Mouse (Mus musculus): Measurements from ENCODE around the gene Scrn3. TPM values are rescaled to one million over a fixed set of nuclear protein-coding genes. Genes with fewer than 3 reads are reported as not detected.

Scrn3 gene
- polyA plus RNA-seq, 1 experiment from 2014 or later, result 13.4 TPM

DNA sequence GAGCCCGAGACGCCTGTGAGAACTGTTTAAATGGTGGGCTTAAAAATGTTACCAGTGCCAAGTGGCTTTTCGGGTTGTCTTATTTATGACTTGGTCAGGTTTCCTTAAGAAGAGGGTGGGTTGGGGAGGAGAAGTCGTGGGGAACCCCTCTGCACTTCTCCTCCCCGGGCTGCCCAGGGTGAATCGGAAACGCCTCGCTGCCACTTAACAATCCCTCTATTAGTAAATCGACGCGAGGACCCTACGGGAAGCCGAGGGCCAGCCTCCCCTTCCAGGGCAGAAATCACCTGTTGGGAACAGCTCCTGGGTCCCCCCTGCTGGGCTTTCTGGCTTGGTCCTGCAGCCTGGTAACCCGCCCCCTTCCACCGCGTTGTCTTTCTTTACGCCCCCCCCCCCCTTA, 42.7 kb upstream of the Scrn3 start:
- Histone ChIP-seq H3K9me3 (replicated peaks) (no peaks in the 10 kb centered on the region), H3K4me2 (no peak overlapping the region), H3K9ac (no peak overlapping the region), H3K4me3 (no peak overlapping the region), H3K36me3 (no peaks in the 10 kb centered on the region), H3K4me1 (replicated peaks) (peaks cover 43% of the 10 kb centered on the region), H3K27me3 (peaks cover 93% of the 10 kb centered on the region), H3K27ac (no peak overlapping the region)
- ATAC-seq (replicated peaks; ENCODE audit: insufficient number of reproducible peaks, insufficient read depth, low FRiP score, low read depth), result no peak
- WGBS, result under 1% methylated on average over 16 of the region's 17 CpGs

GRCm38 (mm10) chr2:73270071-73270592, 42.3 kb upstream of the Scrn3 start:
- H3K4me1 ChIP-seq (replicated peaks), result peaks cover 41% of the 10 kb centered on the region

DNA sequence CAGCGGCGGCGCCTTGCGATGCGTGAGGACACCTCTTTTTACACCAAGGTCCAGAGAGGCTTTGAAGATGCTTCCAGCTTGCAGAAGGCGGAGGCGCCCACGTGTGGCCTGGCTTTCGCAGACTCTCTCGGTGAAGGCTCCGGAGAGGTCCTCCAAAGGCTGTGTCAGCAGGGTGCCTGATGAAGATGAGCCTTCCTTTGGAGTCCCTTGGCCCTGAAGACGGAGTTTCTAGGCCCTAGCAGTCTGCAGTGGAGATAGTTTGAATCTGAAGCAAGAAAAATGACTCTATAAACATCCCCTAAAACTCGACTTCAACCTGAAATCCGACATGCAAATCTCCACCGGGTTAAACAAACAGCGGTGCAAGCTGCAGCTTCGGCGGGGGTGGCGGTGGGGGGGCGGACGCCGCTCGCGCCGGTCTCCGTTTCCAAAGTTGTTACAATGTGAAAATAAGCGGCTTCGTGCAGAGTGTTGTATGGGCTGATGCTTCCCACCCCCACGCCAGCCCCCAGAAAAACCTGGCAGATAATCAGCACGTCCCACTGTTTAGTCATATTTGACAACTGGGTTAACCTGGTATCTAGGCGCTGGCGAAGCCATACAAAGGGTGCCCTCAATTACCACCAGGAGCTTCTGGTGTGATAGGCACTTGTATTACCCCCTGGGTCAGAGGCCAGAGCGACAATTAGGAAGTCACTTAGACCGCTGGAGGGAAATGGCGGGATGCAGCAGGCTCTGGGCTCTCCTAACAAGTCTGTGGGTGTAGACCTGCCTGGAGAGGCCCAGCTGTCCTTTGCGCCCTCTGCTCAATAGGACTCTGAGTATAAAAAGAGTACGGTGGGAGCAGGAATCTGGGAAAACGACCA, 41.6 kb upstream of the Scrn3 start:
- ATAC-seq (replicated peaks; ENCODE audit: insufficient number of reproducible peaks, insufficient read depth, low FRiP score, low read depth), result no peak
- peak overlapping the region; percentile 73 for H3K4me2 ChIP-seq
- peaks cover 87% of the 10 kb centered on the region for H3K27me3 ChIP-seq
- H3K36me3 ChIP-seq, result no peaks in the 10 kb centered on the region
- no peak overlapping the region for H3K27ac ChIP-seq
- no peaks in the 10 kb centered on the region for H3K9me3 ChIP-seq (replicated peaks)
- no peak overlapping the region for H3K9ac ChIP-seq
- 1% methylated on average over 38 of the region's 38 CpGs for WGBS
- peaks cover 41% of the 10 kb centered on the region for H3K4me1 ChIP-seq (replicated peaks)
- H3K4me3 ChIP-seq, result peak overlapping the region; percentile 20

More at GRCm38 (mm10) chr2:73270071-73270592, 42.3 kb upstream of the Scrn3 start:
- no peak overlapping the region for H3K27ac ChIP-seq
- 0 out of 2 replicates have a peak overlapping the region, but pooled peaks have one; percentile 20 for H3K4me3 ChIP-seq
- no peak overlapping the region for H3K9ac ChIP-seq
- 8% methylated on average over 14 of the region's 14 CpGs for WGBS
- no peaks in the 10 kb centered on the region for H3K36me3 ChIP-seq
- H3K4me2 ChIP-seq, result peak overlapping the region; percentile 73; the same call in 1 of the 2 replicates
- peaks cover 91% of the 10 kb centered on the region for H3K27me3 ChIP-seq
- no peaks in the 10 kb centered on the region for H3K9me3 ChIP-seq (replicated peaks)
- ATAC-seq (replicated peaks; ENCODE audit: insufficient number of reproducible peaks, insufficient read depth, low FRiP score, low read depth), result no peak

DNA sequence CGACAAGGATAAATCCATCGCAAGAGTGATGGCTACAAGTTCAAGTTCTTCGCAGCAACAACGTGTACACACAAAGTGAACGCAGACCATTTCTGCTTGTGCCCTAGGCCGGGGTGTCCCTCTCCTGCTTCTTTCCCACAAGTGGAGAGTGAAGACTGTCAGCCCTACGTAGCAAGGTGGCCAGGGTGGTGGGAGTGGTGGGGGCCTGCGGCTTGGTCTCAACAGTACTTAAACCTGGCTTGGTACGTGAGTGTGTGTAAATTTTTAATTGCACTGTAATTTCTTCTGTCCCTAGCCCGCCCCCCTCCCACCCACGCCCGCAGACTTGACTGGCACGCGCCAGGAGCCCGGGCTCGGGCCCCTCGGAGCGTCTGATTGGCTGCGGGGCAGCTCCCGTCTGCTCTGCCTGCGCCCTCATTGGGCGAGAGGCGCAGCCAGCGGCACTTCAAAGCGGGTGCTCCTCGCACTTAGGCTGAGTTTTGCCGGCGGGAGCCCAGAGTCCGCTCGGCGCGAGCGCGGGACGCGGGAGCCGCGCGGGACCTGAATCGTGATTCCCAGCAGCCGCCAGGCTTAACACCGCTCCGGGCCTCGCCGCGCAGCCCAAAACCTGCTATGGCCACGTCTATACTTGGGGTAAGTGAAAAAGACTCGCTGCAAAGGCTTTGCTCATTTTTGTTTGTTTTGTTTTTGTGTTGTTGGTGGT, 40.8 kb upstream of the Scrn3 start, which contains the start of gene Sp9:
TSS of gene Sp9 (plus strand) at position 467 of the 703 bp plus-strand sequence.
- Histone ChIP-seq H3K27me3 (peaks cover 86% of the 10 kb centered on the region), H3K9me3 (replicated peaks) (no peaks in the 10 kb centered on the region), H3K36me3 (no peaks in the 10 kb centered on the region), H3K4me3 (peak within 1 kb of the TSS; percentile 52), H3K9ac (0 out of 2 replicates have a peak within 1 kb of the TSS, but pooled peaks have one; percentile 7), H3K4me1 (replicated peaks) (peaks cover 41% of the 10 kb centered on the region), H3K27ac (no peak within 1 kb of the TSS), H3K4me2 (peak within 1 kb of the TSS; percentile 73)
- no peak for ATAC-seq (replicated peaks; ENCODE audit: insufficient number of reproducible peaks, insufficient read depth, low FRiP score, low read depth)
- WGBS, result under 1% methylated on average over 48 of the region's 48 CpGs

DNA sequence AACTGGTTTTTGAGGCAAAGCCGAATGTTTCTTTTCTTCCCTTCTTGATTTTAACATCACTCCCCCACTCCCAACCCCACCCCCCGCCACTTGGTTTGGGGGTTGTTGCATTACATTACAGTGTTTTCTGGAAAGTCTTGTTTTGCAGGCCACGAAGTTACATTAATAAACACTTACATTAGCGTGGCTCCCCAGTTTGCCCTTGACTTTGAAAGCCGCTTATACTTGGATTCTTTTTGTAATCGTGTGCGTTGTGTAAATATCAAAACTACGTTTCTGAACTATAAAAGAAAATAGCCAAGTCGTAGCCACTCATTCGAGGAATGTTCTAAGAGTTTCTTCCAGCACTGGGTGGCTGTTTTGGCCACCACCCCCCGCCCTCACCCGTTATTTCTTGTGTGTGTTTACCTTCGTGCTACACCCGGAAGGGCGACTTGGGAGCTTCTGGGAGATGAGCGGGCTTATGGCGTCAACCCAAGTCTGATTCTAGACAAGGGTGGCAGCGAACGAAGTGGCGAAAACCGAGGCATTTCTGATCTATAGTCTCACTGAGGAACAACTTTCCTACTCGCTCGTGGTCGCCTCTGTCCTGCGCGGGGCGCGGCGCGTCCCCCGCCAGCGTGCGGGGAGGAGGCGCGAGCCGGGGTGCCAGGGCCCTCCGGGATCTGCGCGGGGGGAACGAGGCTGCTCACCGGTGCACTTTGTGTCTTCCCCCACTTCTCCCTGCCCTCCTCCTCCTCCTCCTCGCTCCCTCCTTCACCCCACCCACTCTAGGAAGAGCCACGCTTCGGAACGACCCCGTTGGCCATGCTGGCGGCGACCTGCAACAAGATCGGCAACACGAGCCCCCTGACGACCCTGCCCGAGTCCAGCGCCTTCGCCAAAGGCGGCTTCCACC, 39.8 kb upstream of the Scrn3 start:
- H3K9ac ChIP-seq, result 0 out of 2 replicates have a peak overlapping the region, but pooled peaks have one; percentile 14
- no peak for ATAC-seq (replicated peaks; ENCODE audit: insufficient number of reproducible peaks, insufficient read depth, low FRiP score, low read depth)
- no peak overlapping the region for H3K27ac ChIP-seq
- H3K36me3 ChIP-seq, result no peaks in the 10 kb centered on the region
- peaks cover 86% of the 10 kb centered on the region for H3K27me3 ChIP-seq
- peak overlapping the region; percentile 73 for H3K4me2 ChIP-seq
- H3K4me3 ChIP-seq, result peak overlapping the region; percentile 52
- peaks cover 49% of the 10 kb centered on the region for H3K4me1 ChIP-seq (replicated peaks)
- no peaks in the 10 kb centered on the region for H3K9me3 ChIP-seq (replicated peaks)
- WGBS, result 1% methylated on average over 54 of the region's 55 CpGs

DNA sequence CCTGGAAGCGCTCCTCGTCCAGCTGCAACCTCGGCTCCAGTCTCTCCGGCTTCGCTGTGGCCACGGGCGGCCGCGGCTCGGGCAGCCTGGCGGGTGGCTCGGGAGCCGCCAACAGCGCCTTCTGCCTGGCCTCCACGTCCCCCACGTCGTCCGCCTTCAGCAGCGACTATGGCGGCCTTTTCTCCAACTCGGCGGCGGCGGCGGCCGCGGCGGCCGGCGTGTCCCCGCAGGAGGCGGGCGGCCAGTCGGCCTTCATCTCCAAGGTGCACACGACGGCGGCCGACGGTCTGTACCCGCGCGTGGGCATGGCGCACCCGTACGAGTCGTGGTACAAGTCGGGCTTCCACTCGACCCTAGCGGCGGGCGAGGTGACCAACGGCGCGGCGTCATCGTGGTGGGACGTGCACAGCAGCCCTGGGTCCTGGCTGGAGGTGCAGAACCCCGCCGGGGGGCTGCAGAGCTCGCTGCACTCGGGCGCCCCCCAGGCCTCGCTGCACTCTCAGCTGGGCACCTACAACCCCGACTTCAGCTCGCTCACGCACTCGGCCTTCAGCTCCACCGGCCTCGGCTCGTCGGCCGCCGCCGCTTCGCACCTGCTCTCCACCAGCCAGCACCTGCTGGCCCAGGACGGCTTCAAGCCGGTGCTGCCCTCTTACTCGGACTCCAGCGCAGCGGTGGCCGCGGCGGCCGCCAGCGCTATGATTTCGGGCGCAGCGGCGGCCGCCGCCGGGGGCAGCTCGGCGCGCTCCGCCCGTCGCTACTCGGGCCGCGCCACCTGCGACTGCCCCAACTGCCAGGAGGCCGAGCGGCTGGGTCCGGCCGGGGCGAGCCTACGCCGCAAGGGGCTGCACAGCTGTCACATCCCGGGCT, 38.9 kb upstream of the Scrn3 start:
- Histone ChIP-seq H3K4me2 (peak overlapping the region; percentile 73), H3K9me3 (replicated peaks) (no peaks in the 10 kb centered on the region), H3K4me3 (peak overlapping the region; percentile 52), H3K4me1 (replicated peaks) (peaks cover 52% of the 10 kb centered on the region), H3K9ac (0 out of 2 replicates have a peak overlapping the region, but pooled peaks have one; percentile 14), H3K27ac (no peak overlapping the region), H3K36me3 (no peaks in the 10 kb centered on the region), H3K27me3 (peaks cover 83% of the 10 kb centered on the region)
- WGBS, result under 1% methylated on average over 110 of the region's 110 CpGs
- ATAC-seq (replicated peaks; ENCODE audit: insufficient number of reproducible peaks, insufficient read depth, low FRiP score, low read depth), result peak; percentile 27; the same call in 1 of the 2 replicates

- ATAC-seq (replicated peaks; ENCODE audit: insufficient number of reproducible peaks, insufficient read depth, low FRiP score, low read depth), result 0 out of 2 replicates have a peak, but pooled peaks have one; percentile 7
- no peak overlapping the region for H3K9ac ChIP-seq
- no peaks in the 10 kb centered on the region for H3K36me3 ChIP-seq
- H3K27ac ChIP-seq, result no peak overlapping the region
- no peaks in the 10 kb centered on the region for H3K9me3 ChIP-seq (replicated peaks)
- peaks cover 60% of the 10 kb centered on the region for H3K4me1 ChIP-seq (replicated peaks)
- H3K27me3 ChIP-seq, result peaks cover 84% of the 10 kb centered on the region
- peak overlapping the region; percentile 73 for H3K4me2 ChIP-seq
- H3K4me3 ChIP-seq, result peak overlapping the region; percentile 52
- under 1% methylated on average over 88 of the region's 88 CpGs for WGBS
Measured at GRCm38 (mm10) chr2:73274119-73274920, 38.1 kb upstream of the Scrn3 start.

- Histone ChIP-seq H3K27me3 (peaks cover 84% of the 10 kb centered on the region), H3K4me2 (no peak overlapping the region), H3K4me3 (no peak overlapping the region), H3K4me1 (replicated peaks) (peaks cover 66% of the 10 kb centered on the region), H3K9me3 (replicated peaks) (no peaks in the 10 kb centered on the region), H3K36me3 (no peaks in the 10 kb centered on the region), H3K9ac (no peak overlapping the region), H3K27ac (no peak overlapping the region)
- WGBS, result 11% methylated on average over 8 of the region's 8 CpGs
- no peak for ATAC-seq (replicated peaks; ENCODE audit: insufficient number of reproducible peaks, insufficient read depth, low FRiP score, low read depth)
Measured at GRCm38 (mm10) chr2:73275261-73276040, 37.0 kb upstream of the Scrn3 start.

GRCm38 (mm10) chr2:73276141-73276571, 36.2 kb upstream of the Scrn3 start:
- no peak overlapping the region for H3K9ac ChIP-seq
- ATAC-seq (replicated peaks; ENCODE audit: insufficient number of reproducible peaks, insufficient read depth, low FRiP score, low read depth), result no peak
- peaks cover 84% of the 10 kb centered on the region for H3K27me3 ChIP-seq
- no peak overlapping the region for H3K4me3 ChIP-seq
- no peaks in the 10 kb centered on the region for H3K36me3 ChIP-seq
- 5% methylated on average over 6 of the region's 6 CpGs for WGBS
- no peak overlapping the region for H3K27ac ChIP-seq
- H3K4me2 ChIP-seq, result no peak overlapping the region
- H3K9me3 ChIP-seq (replicated peaks), result no peaks in the 10 kb centered on the region
- H3K4me1 ChIP-seq (replicated peaks), result peaks cover 68% of the 10 kb centered on the region
